In the genomic region with DNA sequence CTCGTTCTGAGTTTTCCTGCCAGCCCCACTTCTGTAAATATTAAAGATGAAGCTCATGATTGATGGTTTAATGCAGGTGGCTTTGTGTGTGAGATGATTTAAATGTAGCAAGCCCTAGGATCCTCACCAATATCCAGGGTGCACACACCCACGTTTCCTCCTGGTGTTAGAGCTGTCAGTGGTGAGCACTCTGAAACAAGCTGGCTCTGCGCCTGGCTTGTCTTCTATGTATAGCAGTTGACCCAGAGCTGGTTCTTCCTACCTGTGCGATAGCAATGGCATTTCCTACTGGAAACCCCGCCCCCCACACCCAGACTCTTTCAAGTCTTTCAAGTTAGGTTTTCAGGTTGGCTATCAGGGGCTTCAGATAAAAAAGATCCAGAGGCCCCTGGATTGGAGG, we compare ENCODE assay signal across 19 mouse cellular contexts. TPM values are rescaled to one million over a fixed set of nuclear protein-coding genes. Genes with fewer than 3 reads are reported as not detected.
DNase-seq lines count a peak whose midpoint lies in the region; ATAC-seq and TF ChIP-seq lines count a peak whose summit lies in the region.
"Had no signal": no experiment of that assay in that cellular context is flagged by ENCODE, and none has a peak within 500 bp of the region (broad histone marks: within the 10 kb centered on the region; RNA-seq: fewer than 3 reads in every experiment).

No protein-coding gene starts in this region.

- peaks cover 43% of the 10 kb centered on the region for H3K36me3 ChIP-seq in embryonic facial prominence, embryonic 14.5 days (ENCODE audit: control insufficient read depth, insufficient read depth, low read length)
- H3K36me3 ChIP-seq in embryonic facial prominence, embryonic 10.5 days (replicated peaks) = peaks cover 90% of the 10 kb centered on the region
- H3K36me3 ChIP-seq in heart, postnatal 0 days (replicated peaks; ENCODE audit: control insufficient read depth, insufficient read depth, low read length) = 0 out of 2 replicates have a peak, but pooled peaks cover 19% of the 10 kb centered on the region
- H3K36me3 ChIP-seq in hindbrain, embryonic 14.5 days (replicated peaks; ENCODE audit: control insufficient read depth, insufficient read depth) = peaks cover 38% of the 10 kb centered on the region
- H3K36me3 ChIP-seq in liver, postnatal 0 days (replicated peaks; ENCODE audit: insufficient read depth, low read length) = peaks cover 30% of the 10 kb centered on the region
- H3K36me3 ChIP-seq: midbrain, embryonic 15.5 days had no signal

- WGBS in embryonic facial prominence, embryonic 14.5 days = 79% methylated on average over 5 of the region's 5 CpGs
- WGBS in embryonic facial prominence, embryonic 10.5 days = 90% methylated on average over 5 of the region's 5 CpGs
- WGBS in heart, postnatal 0 days = 30% methylated on average over 5 of the region's 5 CpGs
- WGBS in hindbrain, embryonic 14.5 days = 89% methylated on average over 5 of the region's 5 CpGs
- 76% methylated on average over 5 of the region's 5 CpGs for WGBS in liver, postnatal 0 days (ENCODE audit: insufficient replicate concordance)

- TF ChIP-seq EP300 in heart, postnatal 0 days (IDR thresholded peaks at IDR 0.05; ENCODE audit: low read depth) = no peak
- no peak for TF ChIP-seq EP300 in liver, postnatal 0 days (IDR thresholded peaks at IDR 0.05; ENCODE audit: low read depth)

- no peak overlapping the region for H3K4me2 ChIP-seq in embryonic facial prominence, embryonic 14.5 days (ENCODE audit: low read depth, low read length)
- no peak overlapping the region for H3K4me2 ChIP-seq in heart, postnatal 0 days (ENCODE audit: low read depth, low read length)
- no peak overlapping the region for H3K4me2 ChIP-seq in hindbrain, embryonic 14.5 days (replicated peaks)
- H3K4me2 ChIP-seq in liver, postnatal 0 days (ENCODE audit: low read depth, low read length) = no peak overlapping the region
- H3K4me2 ChIP-seq: embryonic facial prominence, embryonic 13.5 days; kidney, embryonic 15.5 days; liver, embryonic 12.5 days; midbrain, embryonic 15.5 days had no signal

- intact Hi-C loops in left cerebral cortex, postnatal 4 days (cut with DNase I) = no loop called here

- H3K9ac ChIP-seq in embryonic facial prominence, embryonic 14.5 days (ENCODE audit: low read depth, low read length) = no peak overlapping the region
- no peak overlapping the region for H3K9ac ChIP-seq in heart, postnatal 0 days (replicated peaks; ENCODE audit: low read depth, low read length)
- H3K9ac ChIP-seq in hindbrain, embryonic 14.5 days = no peak overlapping the region
- H3K9ac ChIP-seq in liver, postnatal 0 days (replicated peaks) = no peak overlapping the region
- H3K9ac ChIP-seq: embryonic facial prominence, embryonic 13.5 days; kidney, embryonic 15.5 days; liver, embryonic 12.5 days; midbrain, embryonic 15.5 days had no signal

- H3K27ac ChIP-seq in embryonic facial prominence, embryonic 14.5 days (replicated peaks; ENCODE audit: low read depth, low read length) = no peak overlapping the region
- H3K27ac ChIP-seq in embryonic facial prominence, embryonic 10.5 days (replicated peaks) = no peak overlapping the region
- peak overlapping the region; percentile 37; the same call in 1 of the 2 replicates for H3K27ac ChIP-seq in heart, postnatal 0 days (ENCODE audit: low read depth)
- H3K27ac ChIP-seq in hindbrain, embryonic 14.5 days = no peak overlapping the region
- no peak overlapping the region for H3K27ac ChIP-seq in liver, postnatal 0 days (ENCODE audit: low read depth)
- H3K27ac ChIP-seq: embryonic facial prominence, embryonic 13.5 days; forebrain, embryonic 10.5 days; kidney, embryonic 15.5 days; limb, embryonic 10.5 days; liver, embryonic 12.5 days; midbrain, embryonic 15.5 days had no signal

- no peak overlapping the region for H3K4me3 ChIP-seq in embryonic facial prominence, embryonic 14.5 days (ENCODE audit: low read depth, low read length)
- H3K4me3 ChIP-seq in embryonic facial prominence, embryonic 10.5 days = no peak overlapping the region
- H3K4me3 ChIP-seq in heart, postnatal 0 days (ENCODE audit: low read depth, low read length) = no peak overlapping the region
- H3K4me3 ChIP-seq in hindbrain, embryonic 14.5 days (replicated peaks; ENCODE audit: low read length) = no peak overlapping the region
- no peak overlapping the region for H3K4me3 ChIP-seq in liver, postnatal 0 days (ENCODE audit: low read depth, low read length)
- H3K4me3 ChIP-seq: embryonic facial prominence, embryonic 13.5 days; forebrain, embryonic 10.5 days; kidney, embryonic 15.5 days; limb, embryonic 10.5 days; liver, embryonic 12.5 days; midbrain, embryonic 15.5 days had no signal

- DNase-seq in embryonic facial prominence, embryonic 14.5 days (ENCODE audit: low spot score) = peak; percentile 13
- no peak for DNase-seq in embryonic facial prominence, embryonic 10.5 days (ENCODE audit: low spot score)
- DNase-seq in left cerebral cortex, adult 18-20 months (ENCODE audit: low spot score in 2 of 2) = peak; percentile 42 to 44
- DNase-seq in left cerebral cortex, postnatal 4 days = no peak
- DNase-seq in cerebellum, adult 9-11 months = peak; percentile 50
- peak; percentile 43 for DNase-seq in heart, postnatal 0 days (ENCODE audit: low spot score)
- DNase-seq in hindbrain, embryonic 14.5 days (ENCODE audit: low spot score) = no peak
- DNase-seq in liver, postnatal 0 days = no peak

- ATAC-seq in embryonic facial prominence, embryonic 14.5 days (ENCODE audit: low read depth) = no peak
- ATAC-seq in heart, postnatal 0 days (ENCODE audit: insufficient read depth, low read depth) = 0 out of 2 replicates have a peak, but pooled peaks have one; percentile 24
- no peak for ATAC-seq in hindbrain, embryonic 14.5 days (ENCODE audit: low FRiP score)
- no peak for ATAC-seq in liver, postnatal 0 days
- ATAC-seq: activated CD4-positive, CD25-positive, alpha-beta regulatory T cell, adult 4 months; inflammation-experienced regulatory T-cells, adult 6 months; liver, embryonic 12.5 days; midbrain, embryonic 15.5 days had no signal

- no peaks in the 10 kb centered on the region for H3K27me3 ChIP-seq in embryonic facial prominence, embryonic 14.5 days (replicated peaks; ENCODE audit: control insufficient read depth, insufficient read depth, low read length)
- H3K27me3 ChIP-seq in embryonic facial prominence, embryonic 10.5 days (replicated peaks; ENCODE audit: low read depth, poor library complexity, severe bottlenecking) = no peaks in the 10 kb centered on the region
- H3K27me3 ChIP-seq in heart, postnatal 0 days (ENCODE audit: control insufficient read depth, insufficient read depth, low read length) = no peaks in the 10 kb centered on the region
- no peaks in the 10 kb centered on the region for H3K27me3 ChIP-seq in hindbrain, embryonic 14.5 days (ENCODE audit: control insufficient read depth, insufficient read depth, low read length)
- H3K27me3 ChIP-seq in liver, postnatal 0 days (ENCODE audit: insufficient read depth, low read length) = no peaks in the 10 kb centered on the region
- H3K27me3 ChIP-seq: embryonic facial prominence, embryonic 13.5 days; kidney, embryonic 15.5 days; liver, embryonic 12.5 days; midbrain, embryonic 15.5 days had no signal

- H3K9me3 ChIP-seq in embryonic facial prominence, embryonic 14.5 days (ENCODE audit: control insufficient read depth, low read length) = no peaks in the 10 kb centered on the region
- no peaks in the 10 kb centered on the region for H3K9me3 ChIP-seq in embryonic facial prominence, embryonic 10.5 days
- no peaks in the 10 kb centered on the region for H3K9me3 ChIP-seq in heart, postnatal 0 days (replicated peaks; ENCODE audit: control insufficient read depth, low read length)
- H3K9me3 ChIP-seq in hindbrain, embryonic 14.5 days (ENCODE audit: control insufficient read depth, low read length) = no peaks in the 10 kb centered on the region
- H3K9me3 ChIP-seq in liver, postnatal 0 days (ENCODE audit: low read length) = no peaks in the 10 kb centered on the region
- H3K9me3 ChIP-seq: embryonic facial prominence, embryonic 13.5 days; forebrain, embryonic 10.5 days; kidney, embryonic 15.5 days; limb, embryonic 10.5 days; liver, embryonic 12.5 days; midbrain, embryonic 15.5 days had no signal

- H3K4me1 ChIP-seq in embryonic facial prominence, embryonic 14.5 days (ENCODE audit: control insufficient read depth, insufficient read depth, low read length) = no peaks in the 10 kb centered on the region
- no peaks in the 10 kb centered on the region for H3K4me1 ChIP-seq in embryonic facial prominence, embryonic 10.5 days
- peaks cover 46% of the 10 kb centered on the region for H3K4me1 ChIP-seq in heart, postnatal 0 days (ENCODE audit: control insufficient read depth, insufficient read depth)
- H3K4me1 ChIP-seq in hindbrain, embryonic 14.5 days (replicated peaks; ENCODE audit: control insufficient read depth, insufficient read depth, low read length) = no peaks in the 10 kb centered on the region
- no peaks in the 10 kb centered on the region for H3K4me1 ChIP-seq in liver, postnatal 0 days (ENCODE audit: insufficient read depth)
- H3K4me1 ChIP-seq: embryonic facial prominence, embryonic 13.5 days; forebrain, embryonic 10.5 days; limb, embryonic 10.5 days; liver, embryonic 12.5 days; midbrain, embryonic 15.5 days had no signal

- no peak for TF ChIP-seq CTCF in heart, postnatal 0 days (IDR thresholded peaks at IDR 0.05; ENCODE audit: low read depth)
- no peak for TF ChIP-seq CTCF in liver, postnatal 0 days (IDR thresholded peaks at IDR 0.05; ENCODE audit: low read depth)

RNA-seq across cellular contexts. Expression of gene Gm5129, which starts 39.7 kb away (rescaled TPM):
- polyA plus RNA-seq in embryonic facial prominence, embryonic 14.5 days (2014; fragmentation: Nextera tagmentation; extraction: Ambion mirVana) = 0.81 TPM in 1 of 2 replicates, not detected in the other
- polyA plus RNA-seq in embryonic facial prominence, embryonic 10.5 days (2016; fragmentation: Nextera tagmentation; extraction: Ambion mirVana) = not detected in 2 replicates
- total RNA-seq in left cerebral cortex, adult 18-20 months (2021) = not detected
- total RNA-seq in left cerebral cortex, postnatal 4 days (2021) = not detected
- not detected in 2 replicates for total RNA-seq in heart, postnatal 0 days (2014; rRNA removed; ENCODE audit: low replicate concordance)
- not detected in 2 replicates for polyA plus RNA-seq in heart, postnatal 0 days (2015; fragmentation: Nextera tagmentation; extraction: Ambion mirVana)
- not detected in 2 replicates for polyA plus RNA-seq in hindbrain, embryonic 14.5 days (2014; fragmentation: Nextera tagmentation; extraction: Ambion mirVana)
- not detected in 2 replicates for polyA plus RNA-seq in liver, postnatal 0 days (2015; fragmentation: Nextera tagmentation; extraction: Ambion mirVana)
- total RNA-seq: layer of hippocampus, adult 18-20 months had no signal
- polyA plus RNA-seq: activated CD4-positive, CD25-positive, alpha-beta regulatory T cell, adult 4 months; embryonic facial prominence, embryonic 13.5 days; forebrain, embryonic 10.5 days; inflammation-experienced regulatory T-cells, adult 6 months; liver, embryonic 12.5 days; lung, embryonic 16.5 days; midbrain, embryonic 15.5 days; thymus, postnatal 0 days had no signal

RNA-seq across cellular contexts. Expression of gene Dnajb6, which starts 39.9 kb away (rescaled TPM):
- 131 and 133 TPM in 2 replicates for polyA plus RNA-seq in embryonic facial prominence, embryonic 14.5 days (2014; fragmentation: Nextera tagmentation; extraction: Ambion mirVana)
- 173 and 181 TPM in 2 replicates for polyA plus RNA-seq in embryonic facial prominence, embryonic 10.5 days (2016; fragmentation: Nextera tagmentation; extraction: Ambion mirVana)
- 100 to 1,000 TPM; 156 to 163 TPM for total RNA-seq in left cerebral cortex, adult 18-20 months (2021)
- total RNA-seq in left cerebral cortex, postnatal 4 days (2021) = 100 to 1,000 TPM; 190 to 197 TPM
- total RNA-seq in heart, postnatal 0 days (2014; rRNA removed; ENCODE audit: low replicate concordance) = 37.2 and 42.0 TPM in 2 replicates
- 85.9 and 88.6 TPM in 2 replicates for polyA plus RNA-seq in heart, postnatal 0 days (2015; fragmentation: Nextera tagmentation; extraction: Ambion mirVana)
- polyA plus RNA-seq in hindbrain, embryonic 14.5 days (2014; fragmentation: Nextera tagmentation; extraction: Ambion mirVana) = 304 and 306 TPM in 2 replicates
- polyA plus RNA-seq in liver, postnatal 0 days (2015; fragmentation: Nextera tagmentation; extraction: Ambion mirVana) = 83.0 and 87.4 TPM in 2 replicates

Comparison
In these comparisons a context has a peak if more than half of its experiments do, and no peak if none do; other contexts are left out.
1. DNase-seq: peak in embryonic facial prominence, embryonic 14.5 days (single experiment), left cerebral cortex, adult 18-20 months (2 of 2), cerebellum, adult 9-11 months (single experiment) and heart, postnatal 0 days (single experiment); none in embryonic facial prominence, embryonic 10.5 days (single experiment), left cerebral cortex, postnatal 4 days (single experiment), hindbrain, embryonic 14.5 days (single experiment) and liver, postnatal 0 days (single experiment).